Comparison of ENCODE assay signal across 8 mouse cellular contexts in the genomic region with DNA sequence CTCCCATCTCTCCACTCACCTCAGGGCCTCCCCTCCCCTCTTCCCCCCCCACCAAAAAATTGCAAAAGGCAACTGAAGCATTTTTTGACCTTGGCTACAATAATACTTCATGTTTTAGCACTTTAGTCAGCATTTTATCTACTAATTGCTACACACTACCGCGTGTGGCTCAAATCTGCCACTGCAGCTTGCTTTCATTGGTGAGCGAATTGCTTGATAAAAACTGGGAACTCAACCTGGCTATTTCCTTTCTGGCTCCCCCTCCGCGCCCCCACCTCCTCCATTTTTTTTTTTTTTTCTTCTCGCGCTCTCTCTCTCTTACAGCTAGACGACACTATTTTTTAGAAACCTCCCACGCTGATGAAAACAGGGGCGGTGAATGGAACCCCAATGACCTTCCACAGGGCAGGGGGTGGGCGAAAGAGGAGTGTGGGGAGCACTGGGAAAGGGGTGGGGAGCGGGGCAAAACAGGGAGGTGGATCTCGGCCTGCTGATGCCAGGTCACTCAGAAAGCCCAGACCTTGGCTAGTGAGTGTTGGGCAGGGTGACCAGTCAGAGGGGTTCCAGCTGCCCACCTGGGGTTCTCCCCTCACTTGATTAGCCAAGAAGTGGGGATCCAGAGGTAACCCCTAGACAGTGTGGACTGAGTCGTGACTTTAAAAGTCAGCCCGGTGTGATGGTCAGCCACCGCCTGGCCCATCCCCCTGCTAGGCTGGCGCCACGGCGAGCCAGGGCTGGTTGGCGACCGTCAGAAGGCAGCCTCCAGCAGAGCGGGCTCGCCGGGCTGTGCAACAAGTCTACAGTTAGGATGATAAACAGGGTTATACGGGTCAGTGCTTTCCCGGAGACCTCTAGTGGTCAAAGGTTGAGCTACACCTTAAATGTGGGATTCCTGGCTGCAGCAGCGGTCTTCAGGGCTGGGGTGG. TPM values are rescaled to one million over a fixed set of nuclear protein-coding genes. Genes with fewer than 3 reads are reported as not detected.
DNase-seq lines count a peak whose midpoint lies in the region; ATAC-seq lines count a peak whose summit lies in the region.

No protein-coding gene starts in this region.

- ATAC-seq in megakaryocyte progenitor cell, adult 5-6 weeks (replicated peaks; ENCODE audit: poor library complexity): peak; percentile 72

- peak; percentile 66 to 78 for DNase-seq in adrenal gland, adult 18-20 months (ENCODE audit: low spot score in 2 of 2)
- DNase-seq in embryo, embryonic 10 days (ENCODE audit: low spot score): peak; percentile 91
- DNase-seq in gastrocnemius, postnatal 10 days: peak; percentile 73
- peak; percentile 91 for DNase-seq in hindlimb bud, embryonic 11.5 days (ENCODE audit: extremely low spot score, low read depth, low spot score)
- peak; percentile 79 to 81 for DNase-seq in left cerebral cortex, postnatal 14 days (ENCODE audit: low spot score in 2 of 2)
- peak; percentile 77 to 78 for DNase-seq in right cerebral cortex, postnatal 10 days (ENCODE audit: low spot score in 2 of 2)
- peak; percentile 75 to 85 for DNase-seq in urinary bladder, postnatal 36 days (ENCODE audit: low spot score in 2 of 2)

- intact Hi-C loops in left cerebral cortex, postnatal 14 days (cut with DNase I): loop anchor here (5.0 kb wide), 1 partner anchor 285 kb away; no protein-coding TSS in a partner anchor

RNA-seq across cellular contexts. Expression of a gene that starts 4.2 kb away (rescaled TPM):
- 10 to 100 TPM; 14.0 to 25.3 TPM for total RNA-seq in adrenal gland, adult 18-20 months (2021)
- total RNA-seq in gastrocnemius, postnatal 10 days (2021): 10 to 100 TPM; 24.8 to 30.5 TPM
- 10 to 100 TPM; 24.3 to 25.8 TPM for total RNA-seq in left cerebral cortex, postnatal 14 days (2021)
- 21.7 and 22.5 TPM in 2 replicates for total RNA-seq in megakaryocyte progenitor cell, adult 5-6 weeks (2015)
- 10.0 and 10.6 TPM in 2 replicates for total RNA-seq in megakaryocyte progenitor cell, adult 5-6 weeks (2017)

Comparison
In these comparisons a context has a peak if more than half of its experiments do, and no peak if none do; other contexts are left out.
1. Peak in every context shown above with its lines: DNase-seq and ATAC-seq.